Mouse (Mus musculus): ENCODE results near the gene Fkbp2. TPM values are rescaled to one million over a fixed set of nuclear protein-coding genes. Genes with fewer than 3 reads are reported as not detected.

Fkbp2 gene
- total RNA-seq, 2 experiments from 2014 or later, result 160 to 197 TPM

Other genes with a start within 250 kb of the Fkbp2 start
- 2.8 and 13.3 TPM in 2 replicates for gene Rps6ka4, start 139.9 kb downstream of the Fkbp2 start, total RNA-seq (2014; fragmentation: Nextera tagmentation)
- 3.9 and 8.1 TPM in 2 replicates for gene Rps6ka4, start 139.9 kb downstream of the Fkbp2 start, total RNA-seq (2017)
- gene Ccdc88b, start 122.3 kb downstream of the Fkbp2 start, total RNA-seq (2014; fragmentation: Nextera tagmentation), result 17.8 and 22.6 TPM in 2 replicates
- 53.1 and 58.0 TPM in 2 replicates for gene Ccdc88b, start 122.3 kb downstream of the Fkbp2 start, total RNA-seq (2017)
- 149 and 152 TPM in 2 replicates for gene Trmt112, start 70.8 kb downstream of the Fkbp2 start, total RNA-seq (2014; fragmentation: Nextera tagmentation)
- gene Trmt112, start 70.8 kb downstream of the Fkbp2 start, total RNA-seq (2017), result 156 and 160 TPM in 2 replicates
- gene Prdx5, start 70.4 kb downstream of the Fkbp2 start, total RNA-seq (2014; fragmentation: Nextera tagmentation), result 352 and 419 TPM in 2 replicates
- 522 and 534 TPM in 2 replicates for gene Prdx5, start 70.4 kb downstream of the Fkbp2 start, total RNA-seq (2017)
- 10.7 and 29.3 TPM in 2 replicates for gene Esrra, start 58.7 kb downstream of the Fkbp2 start, total RNA-seq (2014; fragmentation: Nextera tagmentation)
- gene Esrra, start 58.7 kb downstream of the Fkbp2 start, total RNA-seq (2017), result 15.5 and 18.6 TPM in 2 replicates
- gene Catsperz, start 55.1 kb downstream of the Fkbp2 start, total RNA-seq (2014; fragmentation: Nextera tagmentation), result 3.0 TPM in 1 of 2 replicates, not detected in the other
- 2.8 and 4.5 TPM in 2 replicates for gene Catsperz, start 55.1 kb downstream of the Fkbp2 start, total RNA-seq (2017)
- not detected in 2 replicates for gene Kcnk4, start 46.0 kb downstream of the Fkbp2 start, total RNA-seq (2014; fragmentation: Nextera tagmentation)
- gene Kcnk4, start 46.0 kb downstream of the Fkbp2 start, total RNA-seq (2017), result not detected in 2 replicates
- 26.7 and 34.5 TPM in 2 replicates for gene Bad, start 38.6 kb downstream of the Fkbp2 start, total RNA-seq (2014; fragmentation: Nextera tagmentation)
- gene Bad, start 38.6 kb downstream of the Fkbp2 start, total RNA-seq (2017), result 48.8 and 69.0 TPM in 2 replicates
- 15.0 and 18.5 TPM in 2 replicates for gene Gpr137, start 38.0 kb downstream of the Fkbp2 start, total RNA-seq (2014; fragmentation: Nextera tagmentation)
- gene Gpr137, start 38.0 kb downstream of the Fkbp2 start, total RNA-seq (2017), result 14.9 and 15.8 TPM in 2 replicates
- gene Ppp1r14b, start 5.5 kb downstream of the Fkbp2 start, total RNA-seq (2014; fragmentation: Nextera tagmentation), result 194 and 276 TPM in 2 replicates
- 94.5 and 105 TPM in 2 replicates for gene Ppp1r14b, start 5.5 kb downstream of the Fkbp2 start, total RNA-seq (2017)
- 8.0 and 14.6 TPM in 2 replicates for gene Plcb3, start 4.0 kb downstream of the Fkbp2 start, total RNA-seq (2014; fragmentation: Nextera tagmentation)
- gene Plcb3, start 4.0 kb downstream of the Fkbp2 start, total RNA-seq (2017), result 7.1 and 10.9 TPM in 2 replicates
- 27.6 and 35.2 TPM in 2 replicates for gene Vegfb, start 7.2 kb upstream of the Fkbp2 start, total RNA-seq (2014; fragmentation: Nextera tagmentation)
- gene Vegfb, start 7.2 kb upstream of the Fkbp2 start, total RNA-seq (2017), result 6.2 and 7.4 TPM in 2 replicates
- gene Dnajc4, start 12.1 kb upstream of the Fkbp2 start, total RNA-seq (2014; fragmentation: Nextera tagmentation), result 6.4 and 16.5 TPM in 2 replicates
- gene Dnajc4, start 12.1 kb upstream of the Fkbp2 start, total RNA-seq (2017), result 7.9 and 11.8 TPM in 2 replicates
- 8.5 and 14.4 TPM in 2 replicates for gene Nudt22, start 15.6 kb upstream of the Fkbp2 start, total RNA-seq (2014; fragmentation: Nextera tagmentation)
- gene Nudt22, start 15.6 kb upstream of the Fkbp2 start, total RNA-seq (2017), result 3.4 and 14.5 TPM in 2 replicates
- gene Trpt1, start 15.6 kb upstream of the Fkbp2 start, total RNA-seq (2014; fragmentation: Nextera tagmentation), result 3.0 TPM in 1 of 2 replicates, not detected in the other
- gene Trpt1, start 15.6 kb upstream of the Fkbp2 start, total RNA-seq (2017), result 0.21 and 0.60 TPM in 2 replicates
- 103 and 119 TPM in 2 replicates for gene Fermt3, start 39.0 kb upstream of the Fkbp2 start, total RNA-seq (2014; fragmentation: Nextera tagmentation)
- 182 and 230 TPM in 2 replicates for gene Fermt3, start 39.0 kb upstream of the Fkbp2 start, total RNA-seq (2017)
- 162 and 187 TPM in 2 replicates for gene Stip1, start 59.5 kb upstream of the Fkbp2 start, total RNA-seq (2014; fragmentation: Nextera tagmentation)
- gene Stip1, start 59.5 kb upstream of the Fkbp2 start, total RNA-seq (2017), result 246 and 270 TPM in 2 replicates
- gene Macrod1, start 76.3 kb upstream of the Fkbp2 start, total RNA-seq (2014; fragmentation: Nextera tagmentation), result 7.8 and 13.6 TPM in 2 replicates
- gene Macrod1, start 76.3 kb upstream of the Fkbp2 start, total RNA-seq (2017), result 4.5 and 6.3 TPM in 2 replicates
- not detected in 2 replicates for gene Flrt1, start 125.2 kb upstream of the Fkbp2 start, total RNA-seq (2014; fragmentation: Nextera tagmentation)
- gene Flrt1, start 125.2 kb upstream of the Fkbp2 start, total RNA-seq (2017), result not detected in 2 replicates
- gene Otub1, start 225.8 kb upstream of the Fkbp2 start, total RNA-seq (2014; fragmentation: Nextera tagmentation), result 61.0 and 61.2 TPM in 2 replicates
- 63.0 and 69.0 TPM in 2 replicates for gene Otub1, start 225.8 kb upstream of the Fkbp2 start, total RNA-seq (2017)
- gene Cox8a, start 237.1 kb upstream of the Fkbp2 start, total RNA-seq (2014; fragmentation: Nextera tagmentation), result 854 and 878 TPM in 2 replicates
- 563 and 615 TPM in 2 replicates for gene Cox8a, start 237.1 kb upstream of the Fkbp2 start, total RNA-seq (2017)